Mouse (Mus musculus): ENCODE results near the gene Apeh. TPM values are rescaled to one million over a fixed set of nuclear protein-coding genes. Genes with fewer than 3 reads are reported as not detected.

Gene Apeh
- polyA plus RNA-seq, 2 experiments, result 150 to 153 TPM

DNA sequence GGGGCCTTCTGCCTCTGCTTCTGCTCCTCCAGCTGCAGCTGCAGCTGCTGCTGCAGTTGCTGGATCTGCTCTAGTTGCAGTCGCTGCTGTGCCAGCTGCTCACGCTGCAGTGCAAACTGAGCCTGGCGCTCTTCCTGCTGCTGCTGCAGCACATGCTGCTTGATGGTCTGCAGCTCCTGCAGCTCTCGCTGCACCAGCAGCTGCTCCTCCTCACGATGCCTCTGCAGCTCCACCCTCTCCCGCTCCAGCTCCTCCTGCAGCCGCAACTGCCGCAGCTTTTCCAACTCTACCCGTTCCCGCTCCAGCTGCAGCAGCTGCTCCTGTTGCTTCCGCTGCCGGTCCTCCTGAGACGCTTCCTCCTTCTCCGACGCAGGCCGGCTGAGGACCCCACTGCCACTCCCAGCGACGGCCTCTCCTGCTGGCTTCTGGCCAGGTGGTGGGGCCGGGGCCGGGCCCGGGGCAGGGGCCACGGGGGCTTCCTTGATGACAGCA is 16.7 kb upstream of the Apeh start:
- TF ChIP-seq CTCF (IDR thresholded peaks at IDR 0.05; ENCODE audit: low read depth) (no peak), EP300 (IDR thresholded peaks at IDR 0.05; ENCODE audit: low read depth) (no peak)
- ATAC-seq (ENCODE audit: insufficient read depth) (no peak), DNase-seq (ENCODE audit: low read depth in 3 of 3, low spot score in 3 of 3) (no peak)
- H3K27me3 ChIP-seq (ENCODE audit: control insufficient read depth, insufficient read depth, low read length), result peaks cover 5% of the 10 kb centered on the region; the same call in 1 of the 2 replicates
- H3K36me3 ChIP-seq (replicated peaks; ENCODE audit: control insufficient read depth, insufficient read depth, low read depth), result no peaks in the 10 kb centered on the region
- no peak overlapping the region for H3K27ac ChIP-seq
- WGBS (ENCODE audit: insufficient replicate concordance), result 12% methylated on average over 22 of the region's 22 CpGs
- peak overlapping the region; percentile 1; a peak in 2 of 4 replicates for H3K4me3 ChIP-seq (ENCODE audit: insufficient read depth in 1 of 2, low read depth in 2 of 2, low read length in 2 of 2)
- peak overlapping the region; percentile 42 for H3K4me2 ChIP-seq (ENCODE audit: low read depth)
- H3K4me1 ChIP-seq (replicated peaks; ENCODE audit: control insufficient read depth in 2 of 2, insufficient read depth in 2 of 2, low read length in 1 of 2), result no peaks in the 10 kb centered on the region
- H3K9ac ChIP-seq (replicated peaks), result no peak overlapping the region
- no peaks in the 10 kb centered on the region for H3K9me3 ChIP-seq (ENCODE audit: control insufficient read depth, low read length)

DNA sequence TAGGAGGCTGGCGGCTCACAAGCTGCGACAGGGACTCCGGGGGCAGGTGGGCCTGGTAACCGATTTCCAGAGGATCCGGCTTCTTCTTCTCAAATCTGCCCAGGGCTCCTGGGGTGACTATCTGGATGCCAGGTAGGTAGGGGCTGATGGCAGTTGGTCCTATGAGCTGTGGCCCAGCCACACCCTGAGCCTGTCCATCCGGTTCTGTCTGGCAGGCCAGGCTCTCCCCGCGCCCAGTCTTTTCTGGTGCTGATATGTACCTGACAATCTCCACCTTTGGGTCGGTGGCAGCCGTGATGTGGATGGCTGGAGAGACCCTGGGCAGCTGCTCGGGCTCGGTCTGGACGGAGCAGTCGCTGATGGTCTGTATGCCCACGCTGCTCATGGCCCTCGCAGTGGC is 15.8 kb upstream of the Apeh start:
- H3K9ac ChIP-seq (replicated peaks), result no peak overlapping the region
- no peak overlapping the region; the same call in 1 of the 2 replicates for H3K4me2 ChIP-seq (ENCODE audit: low read depth)
- no peak for TF ChIP-seq EP300 (IDR thresholded peaks at IDR 0.05; ENCODE audit: low read depth)
- TF ChIP-seq CTCF (IDR thresholded peaks at IDR 0.05; ENCODE audit: low read depth), result no peak
- no peaks in the 10 kb centered on the region for H3K9me3 ChIP-seq (ENCODE audit: control insufficient read depth, low read length)
- H3K27me3 ChIP-seq (ENCODE audit: control insufficient read depth, insufficient read depth, low read length), result peaks cover 5% of the 10 kb centered on the region; the same call in 1 of the 2 replicates
- peaks cover 0 to 4% of the 10 kb centered on the region in 2 experiments; a peak in 1 of 4 replicates for H3K4me1 ChIP-seq (replicated peaks; ENCODE audit: control insufficient read depth in 2 of 2, insufficient read depth in 2 of 2, low read length in 1 of 2)
- DNase-seq (ENCODE audit: low read depth in 3 of 3, low spot score in 3 of 3) (no peak), ATAC-seq (ENCODE audit: insufficient read depth) (no peak)
- no peaks in the 10 kb centered on the region for H3K36me3 ChIP-seq (replicated peaks; ENCODE audit: control insufficient read depth, insufficient read depth, low read depth)
- no peak overlapping the region for H3K4me3 ChIP-seq (ENCODE audit: insufficient read depth in 1 of 2, low read depth in 2 of 2, low read length in 2 of 2)
- H3K27ac ChIP-seq, result no peak overlapping the region
- WGBS (ENCODE audit: insufficient replicate concordance), result 59% methylated on average over 16 of the region's 16 CpGs

- H3K4me1 ChIP-seq (replicated peaks; ENCODE audit: control insufficient read depth in 2 of 2, insufficient read depth in 2 of 2, low read length in 1 of 2), result peaks cover 6% of the 10 kb centered on the region in 2 experiments; a peak in 2 of 4 replicates
- H3K4me3 ChIP-seq (ENCODE audit: insufficient read depth in 1 of 2, low read depth in 2 of 2, low read length in 2 of 2), result no peak overlapping the region
- ATAC-seq (ENCODE audit: insufficient read depth), result no peak
- no peak overlapping the region for H3K9ac ChIP-seq (replicated peaks)
- DNase-seq (ENCODE audit: low read depth in 3 of 3, low spot score in 3 of 3), result no peak
- H3K27me3 ChIP-seq (ENCODE audit: control insufficient read depth, insufficient read depth, low read length), result peaks cover 5% of the 10 kb centered on the region; the same call in 1 of the 2 replicates
- H3K9me3 ChIP-seq (ENCODE audit: control insufficient read depth, low read length), result no peaks in the 10 kb centered on the region
- no peak overlapping the region for H3K4me2 ChIP-seq (ENCODE audit: low read depth)
- no peaks in the 10 kb centered on the region for H3K36me3 ChIP-seq (replicated peaks; ENCODE audit: control insufficient read depth, insufficient read depth, low read depth)
- no peak overlapping the region for H3K27ac ChIP-seq
- TF ChIP-seq EP300 (IDR thresholded peaks at IDR 0.05; ENCODE audit: low read depth), result no peak
- no peak for TF ChIP-seq CTCF (IDR thresholded peaks at IDR 0.05; ENCODE audit: low read depth)
- WGBS (ENCODE audit: insufficient replicate concordance), result 87% methylated on average over 16 of the region's 16 CpGs
Measured at GRCm38 (mm10) chr9:108107867-108108266, 13.5 kb upstream of the Apeh start.

DNA sequence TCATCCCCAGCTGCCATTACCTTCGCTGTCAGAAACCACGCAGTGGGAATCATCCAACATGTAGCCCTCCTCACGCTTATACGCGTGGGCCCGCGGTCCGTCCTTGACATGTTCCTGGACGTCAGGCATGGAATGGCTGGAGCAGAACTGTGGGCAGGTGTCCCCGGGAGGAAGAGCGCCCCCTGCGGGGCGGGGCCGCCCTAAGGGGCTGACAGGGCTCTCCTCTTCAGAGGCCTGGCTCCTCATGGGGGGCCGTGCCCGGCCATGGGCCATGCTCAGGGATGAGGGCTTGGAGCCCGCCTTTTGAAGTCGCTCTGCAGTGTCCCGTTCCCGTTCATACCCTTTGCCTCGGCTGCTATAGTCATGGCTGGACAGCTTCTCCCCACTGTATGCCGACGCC is 11.7 kb upstream of the Apeh start:
- H3K4me2 ChIP-seq (ENCODE audit: low read depth), result no peak overlapping the region; the same call in 1 of the 2 replicates
- H3K9me3 ChIP-seq (ENCODE audit: control insufficient read depth, low read length), result no peaks in the 10 kb centered on the region
- H3K4me1 ChIP-seq (replicated peaks; ENCODE audit: control insufficient read depth in 2 of 2, insufficient read depth in 2 of 2, low read length in 1 of 2), result peaks cover 6% of the 10 kb centered on the region in 2 experiments; a peak in 2 of 4 replicates
- ATAC-seq (ENCODE audit: insufficient read depth), result no peak
- peaks cover 5% of the 10 kb centered on the region; the same call in 1 of the 2 replicates for H3K27me3 ChIP-seq (ENCODE audit: control insufficient read depth, insufficient read depth, low read length)
- no peaks in the 10 kb centered on the region for H3K36me3 ChIP-seq (replicated peaks; ENCODE audit: control insufficient read depth, insufficient read depth, low read depth)
- 86% methylated on average over 23 of the region's 23 CpGs for WGBS (ENCODE audit: insufficient replicate concordance)
- H3K9ac ChIP-seq (replicated peaks), result no peak overlapping the region
- no peak for DNase-seq (ENCODE audit: low read depth in 3 of 3, low spot score in 3 of 3)
- no peak overlapping the region for H3K27ac ChIP-seq
- TF ChIP-seq EP300 (IDR thresholded peaks at IDR 0.05; ENCODE audit: low read depth) (no peak), CTCF (IDR thresholded peaks at IDR 0.05; ENCODE audit: low read depth) (peak; percentile 50)
- no peak overlapping the region for H3K4me3 ChIP-seq (ENCODE audit: insufficient read depth in 1 of 2, low read depth in 2 of 2, low read length in 2 of 2)

DNA sequence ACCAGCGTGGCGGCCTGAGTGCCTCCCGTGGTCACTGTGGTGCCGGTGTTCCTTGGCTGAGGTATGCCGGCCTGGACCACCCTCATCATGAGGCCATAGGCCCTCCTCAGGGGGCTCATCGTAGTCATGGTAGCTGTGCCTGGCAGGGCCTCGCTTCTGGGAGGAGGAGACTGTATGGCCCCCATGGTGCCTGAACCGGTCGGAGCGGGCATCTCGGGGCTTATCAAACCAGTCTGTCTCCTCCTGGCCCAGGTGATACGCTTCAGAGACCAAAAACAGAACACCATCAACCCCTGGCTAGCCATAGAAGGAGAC is 11.1 kb upstream of the Apeh start:
- peaks cover 6% of the 10 kb centered on the region in 2 experiments; a peak in 2 of 4 replicates for H3K4me1 ChIP-seq (replicated peaks; ENCODE audit: control insufficient read depth in 2 of 2, insufficient read depth in 2 of 2, low read length in 1 of 2)
- WGBS (ENCODE audit: insufficient replicate concordance), result 60% methylated on average over 12 of the region's 12 CpGs

More for the DNA sequence above, 11.1 kb upstream of the Apeh start:
- ATAC-seq (ENCODE audit: insufficient read depth) (no peak), DNase-seq (ENCODE audit: low read depth in 3 of 3, low spot score in 3 of 3) (no peak)
- Histone ChIP-seq H3K9ac (replicated peaks) (no peak overlapping the region; the same call in 1 of the 2 replicates), H3K4me2 (ENCODE audit: low read depth) (peak overlapping the region; percentile 62), H3K9me3 (ENCODE audit: control insufficient read depth, low read length) (no peaks in the 10 kb centered on the region), H3K4me3 (ENCODE audit: insufficient read depth in 1 of 2, low read depth in 2 of 2, low read length in 2 of 2) (no peak overlapping the region; a peak in 1 of 4 replicates), H3K27me3 (ENCODE audit: control insufficient read depth, insufficient read depth, low read length) (peaks cover under 1% of the 10 kb centered on the region; the same call in 1 of the 2 replicates), H3K36me3 (replicated peaks; ENCODE audit: control insufficient read depth, insufficient read depth, low read depth) (no peaks in the 10 kb centered on the region), H3K27ac (no peak overlapping the region)
- TF ChIP-seq CTCF (IDR thresholded peaks at IDR 0.05; ENCODE audit: low read depth), result no peak
- TF ChIP-seq EP300 (IDR thresholded peaks at IDR 0.05; ENCODE audit: low read depth), result no peak

All from liver, embryonic 14.5 days (tissue).